In genomic region chr4:41481601-41482017, GRCm38 (mm10) we compare ENCODE assay signal across 9 mouse cellular contexts. TPM values are rescaled to one million over a fixed set of nuclear protein-coding genes. Genes with fewer than 3 reads are reported as not detected.
DNase-seq lines count a peak whose midpoint lies in the region; ATAC-seq and TF ChIP-seq lines count a peak whose summit lies in the region.
"Had no signal": no experiment of that assay in that cellular context is flagged by ENCODE, and none has a peak within 500 bp of the region (broad histone marks: within the 10 kb centered on the region; RNA-seq: fewer than 3 reads in every experiment).

No protein-coding gene starts in this region.

- H3K4me2 ChIP-seq in heart, embryonic 12.5 days = no peak overlapping the region
- no peak overlapping the region for H3K4me2 ChIP-seq in heart, embryonic 16.5 days (ENCODE audit: low read depth, low read length)

- H3K4me3 ChIP-seq in heart, adult 2 months = no peak overlapping the region
- no peak overlapping the region for H3K4me3 ChIP-seq in heart, embryonic 12.5 days
- H3K4me3 ChIP-seq in heart, embryonic 16.5 days (ENCODE audit: low read length) = no peak overlapping the region
- no peak overlapping the region for H3K4me3 ChIP-seq in thymus, adult 2 months (ENCODE audit: control insufficient read depth, insufficient read depth, low read length)

- WGBS in heart, adult 2 months = 32% methylated on average over 6 of the region's 6 CpGs
- WGBS in heart, embryonic 12.5 days = 48% methylated on average over 6 of the region's 6 CpGs
- 36% methylated on average over 6 of the region's 6 CpGs for WGBS in heart, embryonic 16.5 days
- WGBS in thymus, adult 2 months = 92% methylated on average over 6 of the region's 6 CpGs

- no peak for ATAC-seq in heart, embryonic 12.5 days (ENCODE audit: insufficient number of reproducible peaks, low FRiP score)
- peak; percentile 59 for ATAC-seq in heart, embryonic 16.5 days (replicated peaks; ENCODE audit: extremely low read depth, insufficient read depth, low FRiP score)
- ATAC-seq in activated CD4-positive, CD25-positive, alpha-beta regulatory T cell, adult 4 months = no peak

- no peaks in the 10 kb centered on the region for H3K79me2 ChIP-seq in heart, adult 2 months (replicated peaks; ENCODE audit: control insufficient read depth, insufficient read depth, low read length)

- H3K4me1 ChIP-seq in heart, adult 2 months (ENCODE audit: control insufficient read depth, insufficient read depth, low read length) = peaks cover 3% of the 10 kb centered on the region; the same call in 1 of the 2 replicates
- H3K4me1 ChIP-seq in heart, embryonic 12.5 days (replicated peaks) = 0 out of 2 replicates have a peak, but pooled peaks cover 3% of the 10 kb centered on the region
- H3K4me1 ChIP-seq in heart, embryonic 16.5 days (ENCODE audit: control insufficient read depth, insufficient read depth, low read length) = peaks cover 7% of the 10 kb centered on the region; the same call in 1 of the 2 replicates
- H3K4me1 ChIP-seq in thymus, adult 2 months (replicated peaks; ENCODE audit: control insufficient read depth, insufficient read depth, low read length) = no peaks in the 10 kb centered on the region

- DNase-seq in heart, adult 2 months = peak; percentile 64 to 82
- peak; percentile 28 to 49 for DNase-seq in adrenal gland, postnatal 36 days
- peak; percentile 70 to 77 for DNase-seq in kidney, postnatal 36 days
- DNase-seq in testis, postnatal 14 days (ENCODE audit: low spot score) = peak; percentile 68
- DNase-seq in thymus, adult 2 months = no peak

- H3K9ac ChIP-seq in heart, adult 2 months (ENCODE audit: low read depth, low read length) = no peak overlapping the region
- no peak overlapping the region for H3K9ac ChIP-seq in heart, embryonic 12.5 days
- H3K9ac ChIP-seq in heart, embryonic 16.5 days (ENCODE audit: low read length) = no peak overlapping the region

- H3K27me3 ChIP-seq in heart, adult 2 months (ENCODE audit: control insufficient read depth, insufficient read depth, low read length) = no peaks in the 10 kb centered on the region
- H3K27me3 ChIP-seq in heart, embryonic 12.5 days (replicated peaks) = no peaks in the 10 kb centered on the region
- no peaks in the 10 kb centered on the region for H3K27me3 ChIP-seq in heart, embryonic 16.5 days (ENCODE audit: control insufficient read depth, insufficient read depth, low read length)
- H3K27me3 ChIP-seq in thymus, adult 2 months (ENCODE audit: control insufficient read depth, insufficient read depth, low read length) = no peaks in the 10 kb centered on the region

- TF ChIP-seq CTCF in heart, adult 2 months (IDR thresholded peaks at IDR 0.05) = no peak
- no peak for TF ChIP-seq CTCF in thymus, adult 2 months (IDR thresholded peaks at IDR 0.05; ENCODE audit: borderline replicate concordance, control insufficient read depth, extremely low read depth, insufficient read depth, low read length, poor library complexity)

- TF ChIP-seq EP300 in heart, adult 2 months (IDR thresholded peaks at IDR 0.05; ENCODE audit: insufficient read depth, low read depth, low read length) = peak; percentile 53; the same call in 1 of the 2 replicates

- intact Hi-C loops in heart, adult 2 months (cut with DNase I) = no loop called here

- no peaks in the 10 kb centered on the region for H3K36me3 ChIP-seq in heart, adult 2 months (ENCODE audit: control insufficient read depth, insufficient read depth, low read length)
- peaks cover 8% of the 10 kb centered on the region; the same call in 1 of the 2 replicates for H3K36me3 ChIP-seq in heart, embryonic 12.5 days
- H3K36me3 ChIP-seq in heart, embryonic 16.5 days (ENCODE audit: control insufficient read depth, insufficient read depth) = peaks cover 3% of the 10 kb centered on the region; the same call in 1 of the 2 replicates
- H3K36me3 ChIP-seq in thymus, adult 2 months (ENCODE audit: control insufficient read depth, insufficient read depth, low read length) = no peaks in the 10 kb centered on the region

- H3K9me3 ChIP-seq in heart, embryonic 12.5 days (replicated peaks) = peaks cover 5% of the 10 kb centered on the region; the same call in 1 of the 2 replicates
- peaks cover 3% of the 10 kb centered on the region; the same call in 1 of the 2 replicates for H3K9me3 ChIP-seq in heart, embryonic 16.5 days (replicated peaks; ENCODE audit: control insufficient read depth, low read length)

- TF ChIP-seq POLR2A in heart, adult 2 months (IDR thresholded peaks at IDR 0.05; ENCODE audit: insufficient read depth, low read depth, low read length) = no peak
- no peak for TF ChIP-seq POLR2A in thymus, adult 2 months (IDR thresholded peaks at IDR 0.05; ENCODE audit: control insufficient read depth, extremely low read depth, insufficient read depth, low read length, poor library complexity)

- H3K27ac ChIP-seq in heart, adult 2 months = peak overlapping the region; percentile 31
- H3K27ac ChIP-seq in heart, embryonic 12.5 days (ENCODE audit: poor library complexity, severe bottlenecking) = no peak overlapping the region
- H3K27ac ChIP-seq in heart, embryonic 16.5 days (ENCODE audit: low read length) = peak overlapping the region; percentile 47
- no peak overlapping the region for H3K27ac ChIP-seq in thymus, adult 2 months (ENCODE audit: control insufficient read depth, insufficient read depth, low read length)

RNA-seq across cellular contexts. Expression of gene Nudt2, which starts 16.7 kb away (rescaled TPM):
- 10 to 100 TPM; 27.5 to 30.8 TPM for total RNA-seq in heart, adult 2 months (2021)
- polyA plus RNA-seq in heart, adult 2 months (2012; rRNA removed) = 28.9 and 41.9 TPM in 2 replicates
- polyA plus RNA-seq in heart, embryonic 12.5 days (2016; fragmentation: Nextera tagmentation; extraction: Ambion mirVana) = 39.9 and 40.5 TPM in 2 replicates
- total RNA-seq in adrenal gland, postnatal 36 days (2021) = 10 to 100 TPM; 22.9 to 37.8 TPM
- 41.6 and 41.7 TPM in 2 replicates for polyA plus RNA-seq in heart, embryonic 16.5 days (2015; fragmentation: Nextera tagmentation; extraction: Ambion mirVana)
- polyA plus RNA-seq in activated CD4-positive, CD25-positive, alpha-beta regulatory T cell, adult 4 months (2017; shearing (Covaris generic)) = 10 to 100 TPM; 15.5 to 25.6 TPM
- polyA plus RNA-seq in thymus, adult 2 months (2012; rRNA removed) = 6.1 and 6.6 TPM in 2 replicates

RNA-seq across cellular contexts. Expression of gene Kif24, which starts 16.9 kb away (rescaled TPM):
- under 1 TPM; 0.10 to 0.70 TPM for total RNA-seq in heart, adult 2 months (2021)
- 0.29 and 0.41 TPM in 2 replicates for polyA plus RNA-seq in heart, adult 2 months (2012; rRNA removed)
- polyA plus RNA-seq in heart, embryonic 12.5 days (2016; fragmentation: Nextera tagmentation; extraction: Ambion mirVana) = 6.1 and 6.8 TPM in 2 replicates
- total RNA-seq in adrenal gland, postnatal 36 days (2021) = 1 to 10 TPM; 1.4 to 2.1 TPM
- polyA plus RNA-seq in heart, embryonic 16.5 days (2015; fragmentation: Nextera tagmentation; extraction: Ambion mirVana) = 3.4 and 4.8 TPM in 2 replicates
- polyA plus RNA-seq in activated CD4-positive, CD25-positive, alpha-beta regulatory T cell, adult 4 months (2017; shearing (Covaris generic)) = 1 to 10 TPM; 2.2 to 2.5 TPM
- 5.6 and 9.1 TPM in 2 replicates for polyA plus RNA-seq in thymus, adult 2 months (2012; rRNA removed)

RNA-seq across cellular contexts. Expression of gene AI464131, which starts 21.3 kb away (rescaled TPM):
- total RNA-seq in heart, adult 2 months (2021) = 10 to 100 TPM; 11.6 to 12.0 TPM
- 7.6 and 11.0 TPM in 2 replicates for polyA plus RNA-seq in heart, adult 2 months (2012; rRNA removed)
- polyA plus RNA-seq in heart, embryonic 12.5 days (2016; fragmentation: Nextera tagmentation; extraction: Ambion mirVana) = 2.6 and 2.9 TPM in 2 replicates
- 10 to 100 TPM in 1 of 2 experiments, 1 to 10 TPM in 1; 8.4 to 14.8 TPM for total RNA-seq in adrenal gland, postnatal 36 days (2021)
- 3.2 and 3.4 TPM in 2 replicates for polyA plus RNA-seq in heart, embryonic 16.5 days (2015; fragmentation: Nextera tagmentation; extraction: Ambion mirVana)
- not detected for polyA plus RNA-seq in activated CD4-positive, CD25-positive, alpha-beta regulatory T cell, adult 4 months (2017; shearing (Covaris generic))
- 2.1 and 2.6 TPM in 2 replicates for polyA plus RNA-seq in thymus, adult 2 months (2012; rRNA removed)

RNA-seq across cellular contexts. Expression of gene 1110017D15Rik, which starts 35.5 kb away (rescaled TPM):
- total RNA-seq in heart, adult 2 months (2021) = not detected
- 0.94 and 3.2 TPM in 2 replicates for polyA plus RNA-seq in heart, adult 2 months (2012; rRNA removed)
- not detected in 2 replicates for polyA plus RNA-seq in heart, embryonic 12.5 days (2016; fragmentation: Nextera tagmentation; extraction: Ambion mirVana)
- total RNA-seq in adrenal gland, postnatal 36 days (2021) = 1 to 10 TPM in 1 of 2 experiments, not detected in 1; 1.3 TPM
- polyA plus RNA-seq in heart, embryonic 16.5 days (2015; fragmentation: Nextera tagmentation; extraction: Ambion mirVana) = 1.1 and 1.2 TPM in 2 replicates
- not detected for polyA plus RNA-seq in activated CD4-positive, CD25-positive, alpha-beta regulatory T cell, adult 4 months (2017; shearing (Covaris generic))
- 0.87 and 1.7 TPM in 2 replicates for polyA plus RNA-seq in thymus, adult 2 months (2012; rRNA removed)
- total RNA-seq: ES-E14 had no signal

Comparison
In these comparisons a context has a peak if more than half of its experiments do, and no peak if none do; other contexts are left out.
1. H3K27ac ChIP-seq: peak in heart, adult 2 months (single experiment) and heart, embryonic 16.5 days (single experiment); none in heart, embryonic 12.5 days (single experiment) and thymus, adult 2 months (single experiment).